Mouse (Mus musculus): ENCODE results near the gene Vps8.

DNA sequence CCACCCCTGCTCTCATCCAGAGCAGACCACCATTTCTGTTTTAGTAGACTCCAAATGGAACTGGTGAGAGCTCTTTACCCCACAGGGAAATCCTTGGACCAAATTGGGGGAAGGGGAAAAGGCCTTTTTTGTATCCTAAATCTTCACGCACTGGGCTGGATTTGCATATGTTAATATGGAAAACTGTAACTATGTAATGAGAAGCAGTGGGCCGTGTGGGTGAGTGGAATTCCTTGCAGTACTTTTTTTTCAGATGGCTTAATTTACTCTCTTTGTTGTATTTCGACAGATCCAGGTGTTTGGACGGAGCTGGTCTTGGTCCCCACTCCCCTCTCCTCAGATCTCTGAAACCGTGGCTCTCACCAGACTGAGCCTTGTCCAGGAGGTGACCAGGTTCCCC lies 32.2 kb upstream of the Vps8 start:
- no peak for TF ChIP-seq CHD1 (IDR thresholded peaks at IDR 0.05; ENCODE audit: low read depth, low read length)
- no peak for TF ChIP-seq MAFK (IDR thresholded peaks at IDR 0.05; ENCODE audit: insufficient replicate concordance, low read length)
- TF ChIP-seq ETS1 (conservative IDR thresholded peaks at IDR 0.05; ENCODE audit: low read depth, low read length) = no peak
- no peak for TF ChIP-seq BHLHE40 (IDR thresholded peaks at IDR 0.05; ENCODE audit: low read depth, low read length)
- TF ChIP-seq POLR2A (IDR thresholded peaks at IDR 0.05; ENCODE audit: low read depth, low read length) = no peak

Data from CH12.LX (cell line).